Mouse (Mus musculus) C2C12 (cell line): ENCODE measurements around the gene Ampd1. TPM values are rescaled to one million over a fixed set of nuclear protein-coding genes. Genes with fewer than 3 reads are reported as not detected.

Experiments
- H3K27me3 ChIP-seq: one replicate; pipeline ENCODE4 v1.6.1; 2011; ENCODE audit not compliant: control insufficient read depth, insufficient read depth, insufficient read length
- H3K36me3 ChIP-seq: one replicate; pipeline ENCODE4 v1.6.1; 2011; ENCODE audit not compliant: control insufficient read depth, insufficient read depth
- H3K4me3 ChIP-seq: one replicate; pipeline ENCODE4 v1.5.1; 2011; ENCODE audit warnings: mild to moderate bottlenecking, control low read depth; ENCODE audit not compliant: poor library complexity, insufficient read depth, severe bottlenecking
- H3K79me2 ChIP-seq: one replicate; pipeline ENCODE4 v1.6.1; 2011; ENCODE audit not compliant: control insufficient read depth, insufficient read depth
- H3K79me3 ChIP-seq: one replicate; pipeline ENCODE4 v1.6.1; 2011; ENCODE audit warnings: low read depth, control low read depth
- H3ac ChIP-seq: one replicate; pipeline ENCODE3; 2011; ENCODE audit warnings: low read depth; ENCODE audit not compliant: control insufficient read depth, insufficient read length
- CEBPB ChIP-seq: IDR thresholded peaks from one replicate; pipeline ENCODE4 v1.6.1; 2011; ENCODE audit warnings: low read depth, mild to moderate bottlenecking, control low read depth, moderate library complexity
- CTCF ChIP-seq: IDR thresholded peaks from one replicate; pipeline ENCODE4 v1.5.1; 2011; ENCODE audit not compliant: control insufficient read depth, insufficient read depth, insufficient read length
- FOSL1 ChIP-seq: IDR thresholded peaks from one replicate; pipeline ENCODE4 v1.8.0; 2011; ENCODE audit warnings: mild to moderate bottlenecking, low read length; ENCODE audit not compliant: poor library complexity, insufficient read depth, severe bottlenecking
- MAX ChIP-seq: IDR thresholded peaks from one replicate; pipeline ENCODE4 v1.6.1; 2011; ENCODE audit warnings: mild to moderate bottlenecking, control low read depth
- MYOD1 ChIP-seq: IDR thresholded peaks from one replicate; pipeline ENCODE4 v1.6.1; 2011; ENCODE audit warnings: low read depth; ENCODE audit not compliant: control insufficient read depth, insufficient read length
- MYOG ChIP-seq: IDR thresholded peaks from one replicate; pipeline ENCODE4 v1.6.1; 2011; ENCODE audit not compliant: control insufficient read depth, insufficient read length; ENCODE audit errors: extremely low read depth
- USF1 ChIP-seq: IDR thresholded peaks from one replicate; pipeline ENCODE4 v1.6.1; 2011; ENCODE audit warnings: low read depth, mild to moderate bottlenecking, control low read depth, moderate library complexity
- polyA plus RNA-seq: library from polyadenylated mRNA; unstranded; fragments of >200 nt; fragmentation: generic; extraction: Trizol; gene quantifications from one replicate; pipeline ENCODE4 v1.2.1, GENCODE M21; 2012; ENCODE audit warnings: missing spikeins

Ampd1 gene
- polyA plus RNA-seq, 1 experiment = 0.18 TPM

DNA sequence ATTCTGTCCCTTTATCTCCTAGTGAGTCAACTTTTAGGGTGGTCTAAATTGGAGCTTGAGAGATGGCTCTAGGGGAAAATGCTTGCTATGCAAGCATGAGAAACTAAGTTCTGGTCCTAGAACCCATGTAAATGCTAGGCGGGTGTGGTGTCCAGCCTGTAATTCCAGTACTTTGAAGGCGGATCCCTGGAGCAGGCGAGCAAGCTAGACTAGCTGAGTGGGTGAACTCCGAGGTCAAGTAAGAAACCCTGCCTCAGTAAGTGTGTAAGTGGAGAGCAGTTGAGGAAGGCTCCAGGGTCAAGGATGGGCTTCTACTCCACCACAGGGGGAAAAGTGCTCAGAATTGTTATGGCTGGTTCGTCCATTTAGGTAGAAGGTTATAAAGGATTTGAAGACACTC lies 53.9 kb downstream of the Ampd1 start:
- no peaks in the 10 kb centered on the region for H3K79me2 ChIP-seq

DNA sequence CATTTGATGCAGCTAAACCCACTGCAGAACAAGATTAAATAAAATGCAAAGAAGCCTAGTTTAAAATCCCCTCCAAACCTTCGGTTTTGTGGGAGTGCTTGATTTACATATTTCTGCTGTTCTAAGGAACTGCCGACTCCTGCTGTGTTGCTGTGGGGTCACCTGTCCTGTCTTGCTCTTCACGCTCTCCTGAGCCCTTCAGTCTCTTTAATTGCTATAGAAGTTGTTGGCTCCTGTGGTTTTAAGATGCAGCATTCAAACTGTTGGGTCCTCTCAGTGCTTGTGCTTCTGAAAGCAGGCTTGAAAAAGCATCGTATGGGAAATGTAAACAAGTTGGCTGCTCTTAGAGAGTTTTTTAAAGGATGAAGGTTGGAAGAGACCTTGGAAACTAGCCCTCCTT lies 54.4 kb downstream of the Ampd1 start:
- H3K27me3 ChIP-seq = no peaks in the 10 kb centered on the region
- TF ChIP-seq CTCF (no peak), MYOD1 (no peak), USF1 (no peak), CEBPB (no peak), MAX (no peak), FOSL1 (no peak), MYOG (no peak)
- H3K36me3 ChIP-seq = no peaks in the 10 kb centered on the region
- no peaks in the 10 kb centered on the region for H3K79me3 ChIP-seq
- H3ac ChIP-seq = no peak overlapping the region
- H3K4me3 ChIP-seq = no peak overlapping the region
- H3K79me2 ChIP-seq = no peaks in the 10 kb centered on the region

More for the DNA sequence above, 53.9 kb downstream of the Ampd1 start:
- TF ChIP-seq MYOD1 = no peak
- no peak for TF ChIP-seq CTCF
- no peak for TF ChIP-seq USF1
- TF ChIP-seq CEBPB = no peak
- no peak for TF ChIP-seq MAX
- TF ChIP-seq FOSL1 = no peak
- no peak for TF ChIP-seq MYOG
- no peaks in the 10 kb centered on the region for H3K79me3 ChIP-seq
- H3K27me3 ChIP-seq = no peaks in the 10 kb centered on the region
- H3K4me3 ChIP-seq = no peak overlapping the region
- no peaks in the 10 kb centered on the region for H3K36me3 ChIP-seq
- H3ac ChIP-seq = no peak overlapping the region

DNA sequence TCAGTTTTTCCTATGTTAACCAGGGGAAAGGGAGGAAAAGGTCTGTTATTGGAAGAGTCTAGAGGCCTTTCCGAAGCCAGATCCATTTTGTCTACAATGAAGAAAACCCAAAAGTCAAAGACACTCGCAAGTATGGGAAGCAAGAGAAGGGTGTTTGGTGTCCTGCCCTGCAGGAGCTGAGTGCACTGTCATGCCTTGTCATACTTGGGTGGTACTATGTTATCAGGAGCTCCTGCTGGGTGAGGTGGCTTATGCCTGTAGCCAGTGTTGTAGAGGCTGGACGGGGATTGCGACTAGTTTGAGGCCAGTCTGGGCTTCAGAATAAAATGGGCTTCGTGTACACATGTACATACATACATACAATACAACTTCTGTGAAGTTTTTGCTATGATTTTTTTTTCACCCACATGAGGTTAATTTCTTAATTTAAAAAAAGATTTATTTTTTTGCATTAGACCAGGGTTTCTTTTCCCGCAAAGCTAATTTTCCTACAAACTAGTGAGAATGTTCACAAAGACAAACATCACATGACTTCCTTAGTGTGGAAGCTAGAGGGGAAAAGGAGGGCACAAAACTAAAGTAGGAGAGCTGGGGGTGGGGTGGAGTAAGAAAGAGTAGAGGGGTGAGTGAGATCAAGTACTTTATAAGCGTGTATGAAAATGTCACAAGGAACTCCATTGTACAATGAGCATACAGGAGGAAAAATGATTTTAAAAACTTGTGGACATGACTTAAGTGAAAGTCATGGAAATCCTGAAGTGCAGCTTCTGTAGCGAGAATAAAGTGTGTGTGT lies 55.7 kb downstream of the Ampd1 start:
- Histone ChIP-seq H3K36me3 (no peaks in the 10 kb centered on the region), H3K79me3 (no peaks in the 10 kb centered on the region), H3K79me2 (no peaks in the 10 kb centered on the region), H3K27me3 (no peaks in the 10 kb centered on the region), H3ac (no peak overlapping the region), H3K4me3 (no peak overlapping the region)
- TF ChIP-seq CEBPB (no peak), FOSL1 (no peak), USF1 (no peak), CTCF (no peak), MAX (no peak), MYOD1 (no peak), MYOG (no peak)

DNA sequence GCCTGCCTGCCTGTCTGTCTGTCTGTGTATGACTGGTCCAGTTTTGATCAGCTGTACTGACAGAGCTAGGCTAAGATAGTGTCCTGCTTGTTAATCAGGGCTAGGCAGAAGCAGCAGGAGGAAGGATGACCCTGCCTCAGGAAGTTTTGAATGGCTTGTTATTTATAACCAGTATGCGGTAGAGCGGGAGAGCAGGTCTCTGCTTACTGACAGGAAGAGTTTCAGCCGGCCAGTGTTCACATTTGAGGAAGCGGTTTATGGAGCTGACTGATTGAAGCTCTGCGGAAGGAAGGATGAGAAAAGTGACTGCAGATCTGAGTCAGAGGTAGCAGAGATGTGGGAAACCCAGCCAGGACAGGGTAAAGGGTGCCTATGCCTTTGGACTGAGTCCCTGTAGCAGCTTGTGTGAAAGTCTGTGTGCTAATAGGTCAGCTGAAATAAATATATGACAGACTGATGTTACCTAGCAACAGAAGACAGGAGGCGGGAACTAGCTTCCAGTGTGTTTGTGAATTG lies 56.5 kb downstream of the Ampd1 start:
- Histone ChIP-seq H3ac (no peak overlapping the region), H3K27me3 (no peaks in the 10 kb centered on the region), H3K79me2 (no peaks in the 10 kb centered on the region), H3K4me3 (no peak overlapping the region), H3K36me3 (no peaks in the 10 kb centered on the region), H3K79me3 (no peaks in the 10 kb centered on the region)
- TF ChIP-seq CEBPB = no peak
- TF ChIP-seq MYOD1 = no peak
- no peak for TF ChIP-seq USF1
- TF ChIP-seq MAX = no peak
- TF ChIP-seq CTCF = no peak

DNA sequence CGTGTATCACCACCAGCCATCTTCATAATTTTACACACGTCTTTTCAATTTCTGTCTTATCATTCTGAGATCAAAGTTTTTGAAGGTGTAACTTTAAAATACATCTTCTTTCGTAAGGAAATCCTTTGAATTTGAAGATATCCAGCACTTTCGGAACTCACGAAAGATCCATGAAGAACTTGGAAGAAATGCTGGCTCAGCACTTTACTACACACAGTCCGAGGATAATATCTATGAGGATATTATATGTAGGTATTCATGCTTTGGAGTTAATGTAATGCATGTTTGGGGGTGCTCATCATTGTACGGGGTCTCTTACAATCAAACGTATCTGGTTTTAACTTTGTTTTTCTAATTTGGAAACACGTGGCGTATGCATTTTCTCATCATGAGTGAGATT lies 59.3 kb downstream of the Ampd1 start:
- no peaks in the 10 kb centered on the region for H3K27me3 ChIP-seq
- no peaks in the 10 kb centered on the region for H3K79me3 ChIP-seq
- H3K36me3 ChIP-seq = no peaks in the 10 kb centered on the region
- no peak overlapping the region for H3ac ChIP-seq
- H3K4me3 ChIP-seq = no peak overlapping the region
- TF ChIP-seq MYOD1 = no peak
- no peak for TF ChIP-seq CTCF
- TF ChIP-seq CEBPB = no peak
- TF ChIP-seq FOSL1 = no peak
- TF ChIP-seq MAX = no peak
- no peak for TF ChIP-seq USF1
- TF ChIP-seq MYOG = no peak
- H3K79me2 ChIP-seq = no peaks in the 10 kb centered on the region
